Mouse (Mus musculus) forebrain, embryonic 10.5 days (tissue): ENCODE results near the gene Speg. TPM values are rescaled to one million over a fixed set of nuclear protein-coding genes. Genes with fewer than 3 reads are reported as not detected.
A peak's percentile ranks its signal among the peaks of the same experiment; 100 is the strongest.

Source experiments
- DNase-seq: peaks from one replicate; pipeline ENCODE4 v3.0.0-alpha.2; 2017; ENCODE audit warnings: low spot score; ENCODE audit errors: extremely low spot score
- H3K27ac ChIP-seq: fragments of 300-500 bp; sonication (generic); 2 replicates; pipeline ENCODE4 v1.5.1; 2016; ENCODE audit warnings: mild to moderate bottlenecking
- H3K27me3 ChIP-seq: fragments of 300-500 bp; sonication (generic); 2 replicates; pipeline ENCODE4 v1.6.1; 2016; ENCODE audit warnings: mild to moderate bottlenecking; ENCODE audit not compliant: poor library complexity, severe bottlenecking
- H3K36me3 ChIP-seq: fragments of 300-500 bp; sonication (generic); replicated peaks from 2 replicates; pipeline ENCODE4 v1.6.1; 2016; ENCODE audit warnings: mild to moderate bottlenecking, moderate library complexity
- H3K4me1 ChIP-seq: fragments of 300-500 bp; sonication (generic); 2 replicates; pipeline ENCODE4 v1.6.1; 2016
- H3K4me3 ChIP-seq: fragments of 300-500 bp; sonication (generic); 2 replicates; pipeline ENCODE4 v1.5.1; 2016; ENCODE audit warnings: mild to moderate bottlenecking, moderate library complexity
- H3K9me3 ChIP-seq: fragments of 300-500 bp; sonication (generic); 2 replicates; pipeline ENCODE4 v1.6.1; 2016; ENCODE audit warnings: mild to moderate bottlenecking, moderate library complexity
- WGBS: fragments of 180-500 bp; shearing (Covaris S2); methylation state at CpG from one replicate; pipeline ENCODE4 v1.1.7; 2016; 5-methylcytosine and 5-hydroxymethylcytosine counted together
- polyA plus RNA-seq: library from polyadenylated mRNA; unstranded; fragments of >200 nt; fragmentation: Nextera tagmentation; extraction: Ambion mirVana; gene quantifications from 2 replicates; pipeline ENCODE4 v1.2.1, GENCODE M21; 2016

Speg gene
- polyA plus RNA-seq, 1 experiment from 2014 or later, result 23.2 TPM

DNA sequence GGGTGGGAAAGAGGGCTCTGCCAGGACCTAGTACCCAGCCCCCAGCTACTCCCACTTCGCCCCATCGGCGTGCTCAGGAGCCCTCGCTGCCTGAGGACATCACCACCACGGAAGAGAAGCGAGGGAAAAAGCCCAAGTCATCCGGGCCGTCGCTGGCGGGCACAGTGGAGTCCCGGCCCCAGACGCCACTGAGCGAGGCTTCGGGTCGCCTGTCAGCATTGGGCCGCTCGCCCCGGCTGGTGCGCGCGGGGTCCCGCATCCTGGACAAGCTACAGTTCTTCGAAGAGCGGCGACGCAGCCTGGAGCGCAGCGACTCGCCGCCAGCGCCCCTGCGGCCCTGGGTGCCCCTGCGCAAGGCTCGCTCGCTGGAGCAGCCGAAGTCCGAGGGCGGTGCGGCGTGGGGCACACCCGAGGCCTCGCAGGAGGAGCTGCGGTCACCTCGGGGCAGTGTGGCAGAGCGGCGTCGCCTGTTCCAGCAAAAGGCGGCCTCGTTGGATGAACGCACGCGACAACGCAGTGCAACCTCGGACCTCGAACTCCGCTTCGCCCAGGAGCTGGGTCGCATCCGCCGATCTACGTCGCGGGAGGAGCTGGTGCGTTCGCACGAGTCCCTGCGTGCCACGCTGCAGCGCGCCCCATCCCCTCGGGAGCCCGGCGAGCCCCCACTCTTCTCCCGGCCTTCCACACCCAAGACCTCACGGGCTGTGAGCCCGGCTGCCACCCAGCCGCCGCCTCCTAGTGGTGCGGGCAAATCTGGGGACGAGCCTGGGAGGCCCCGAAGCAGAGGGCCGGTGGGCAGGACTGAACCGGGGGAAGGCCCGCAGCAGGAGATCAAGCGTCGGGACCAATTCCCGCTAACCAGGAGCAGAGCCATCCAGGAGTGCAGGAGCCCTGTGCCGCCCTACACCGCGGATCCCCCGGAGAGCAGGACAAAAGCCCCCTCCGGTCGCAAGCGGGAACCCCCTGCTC lies 13.1 kb downstream of the Speg start:
- H3K9me3 ChIP-seq, result no peaks in the 10 kb centered on the region
- peaks cover 14% of the 10 kb centered on the region; the same call in 1 of the 2 replicates for H3K36me3 ChIP-seq
- no peak for DNase-seq
- peaks cover 81% of the 10 kb centered on the region for H3K27me3 ChIP-seq
- H3K27ac ChIP-seq, result peak overlapping the region; percentile 65
- 4% methylated on average over 94 of the region's 94 CpGs for WGBS
- peak overlapping the region; percentile 42 for H3K4me3 ChIP-seq
- H3K4me1 ChIP-seq, result peaks cover 67% of the 10 kb centered on the region

DNA sequence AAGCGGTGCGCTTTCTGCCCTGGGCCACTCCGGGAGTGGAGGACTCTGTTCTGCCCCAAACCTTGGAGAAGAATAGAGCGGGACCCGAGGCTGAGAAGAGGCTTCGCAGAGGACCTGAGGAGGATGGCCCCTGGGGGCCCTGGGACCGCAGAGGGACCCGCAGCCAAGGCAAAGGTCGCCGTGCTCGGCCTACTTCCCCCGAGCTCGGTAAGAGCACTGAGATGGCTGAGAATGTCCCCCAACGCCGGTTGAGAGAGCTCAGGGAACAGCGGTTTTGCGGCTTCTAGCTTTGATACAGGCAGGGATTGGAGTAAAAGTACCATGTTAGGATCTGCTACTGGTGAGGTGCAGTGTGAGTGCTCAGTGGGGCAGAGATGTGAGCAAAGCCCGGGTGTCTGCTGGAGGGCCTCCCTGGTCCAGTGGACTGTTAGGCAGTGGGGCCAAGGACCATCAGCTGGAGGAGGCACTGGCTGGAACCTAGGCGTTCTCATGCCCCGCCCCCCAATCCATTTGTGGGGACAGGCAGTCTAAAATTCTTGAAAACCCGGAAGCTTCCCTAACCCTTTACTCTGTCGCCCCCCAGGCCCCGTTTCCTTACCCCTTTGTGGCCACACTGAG lies 13.9 kb downstream of the Speg start:
- DNase-seq, result no peak
- WGBS, result 21% methylated on average over 23 of the region's 23 CpGs

DNA sequence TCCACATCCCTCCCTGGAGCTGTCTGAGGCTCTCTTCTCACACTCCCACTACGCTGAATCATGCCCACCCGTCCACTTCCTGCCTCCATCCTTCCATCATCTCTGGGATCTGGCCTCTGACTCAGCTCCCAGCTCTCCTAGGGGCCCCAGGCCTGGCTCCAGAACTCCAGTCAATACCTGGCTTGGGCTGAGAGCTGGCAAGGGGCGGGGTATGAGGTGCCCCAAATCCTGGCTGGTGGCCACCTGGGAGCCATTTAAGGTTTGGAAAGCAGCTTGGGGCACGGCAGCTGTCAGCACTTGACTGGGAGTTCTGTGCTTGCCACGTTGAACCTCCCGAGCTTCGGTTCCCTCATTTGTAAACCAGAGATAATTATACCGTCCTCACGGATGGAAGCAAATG lies 18.0 kb downstream of the Speg start:
- H3K4me3 ChIP-seq, result no peak overlapping the region
- H3K27ac ChIP-seq, result peak overlapping the region; percentile 27; the same call in 1 of the 2 replicates
- H3K4me1 ChIP-seq, result peaks cover 22% of the 10 kb centered on the region
- 89% methylated on average over 9 of the region's 9 CpGs for WGBS
- H3K27me3 ChIP-seq, result peaks cover 31% of the 10 kb centered on the region
- peaks cover 22% of the 10 kb centered on the region; the same call in 1 of the 2 replicates for H3K36me3 ChIP-seq
- no peaks in the 10 kb centered on the region for H3K9me3 ChIP-seq
- DNase-seq, result no peak

More for the DNA sequence above, 13.9 kb downstream of the Speg start:
- Histone ChIP-seq H3K9me3 (no peaks in the 10 kb centered on the region), H3K4me1 (peaks cover 61% of the 10 kb centered on the region), H3K4me3 (peak overlapping the region; percentile 42), H3K36me3 (peaks cover 14% of the 10 kb centered on the region; the same call in 1 of the 2 replicates), H3K27ac (peak overlapping the region; percentile 65), H3K27me3 (peaks cover 73% of the 10 kb centered on the region)

DNA sequence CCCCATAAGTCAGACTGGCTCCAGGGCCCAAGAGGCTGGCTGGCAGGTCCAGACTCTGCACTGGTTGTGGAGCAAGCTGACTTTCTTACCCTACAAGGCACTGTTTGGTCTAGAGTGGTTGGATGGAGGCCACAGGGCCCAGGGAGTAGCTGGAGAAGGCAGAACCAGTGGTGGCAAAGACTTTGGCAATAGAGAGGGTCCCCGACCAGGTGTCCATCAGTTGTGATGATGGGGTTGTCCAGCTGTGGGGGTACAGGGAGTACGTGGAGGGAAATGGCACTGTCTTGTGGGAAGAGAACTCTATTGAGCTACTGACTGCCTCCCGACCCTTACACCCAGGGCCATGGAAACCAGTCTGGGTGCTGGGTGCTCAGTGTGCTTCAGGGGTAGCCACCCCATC lies 18.7 kb downstream of the Speg start:
- H3K4me1 ChIP-seq, result peaks cover 22% of the 10 kb centered on the region
- H3K27me3 ChIP-seq, result peaks cover 24% of the 10 kb centered on the region
- H3K9me3 ChIP-seq, result no peaks in the 10 kb centered on the region
- DNase-seq, result no peak
- no peak overlapping the region; the same call in 1 of the 2 replicates for H3K27ac ChIP-seq
- WGBS, result 91% methylated on average over 3 of the region's 3 CpGs
- H3K36me3 ChIP-seq, result peaks cover 22% of the 10 kb centered on the region; the same call in 1 of the 2 replicates
- no peak overlapping the region for H3K4me3 ChIP-seq

DNA sequence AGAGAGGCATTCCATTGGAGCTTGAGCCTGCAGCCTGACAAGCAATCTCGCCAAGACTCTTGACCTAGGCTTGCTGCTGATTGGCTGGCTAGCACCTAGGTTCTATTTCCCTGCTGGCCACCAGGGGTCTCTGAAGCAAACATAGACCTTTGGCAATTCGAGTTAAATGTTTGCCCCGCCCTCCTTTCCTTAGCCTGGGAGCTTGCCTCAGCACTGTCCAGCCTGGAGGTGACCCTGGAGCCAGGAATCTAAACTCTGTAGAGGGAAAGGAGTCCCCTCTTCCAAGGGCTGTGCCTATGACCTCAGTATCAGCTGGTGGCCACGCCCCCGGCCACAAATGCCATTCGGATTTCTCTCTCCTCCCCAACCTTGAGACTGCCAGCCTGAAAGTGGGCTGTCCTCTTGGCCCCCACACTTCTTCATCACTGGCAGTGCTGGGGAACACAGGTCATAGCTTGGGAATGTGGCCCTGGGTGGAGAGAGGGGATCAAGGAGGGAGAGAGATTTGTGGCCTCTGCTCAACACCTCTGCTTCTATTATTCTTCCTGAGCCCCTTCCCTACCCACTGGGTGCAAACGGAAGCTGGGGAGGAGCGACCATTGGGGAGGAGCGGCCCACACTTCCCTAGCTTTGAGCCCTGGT lies 23.8 kb downstream of the Speg start:
- peaks cover 41% of the 10 kb centered on the region for H3K36me3 ChIP-seq
- H3K27ac ChIP-seq, result peak overlapping the region; percentile 86
- DNase-seq, result peak; percentile 78
- H3K27me3 ChIP-seq, result no peaks in the 10 kb centered on the region
- WGBS, result 7% methylated on average over 9 of the region's 9 CpGs
- H3K4me1 ChIP-seq, result peaks cover 52% of the 10 kb centered on the region
- no peak overlapping the region for H3K4me3 ChIP-seq
- H3K9me3 ChIP-seq, result no peaks in the 10 kb centered on the region

DNA sequence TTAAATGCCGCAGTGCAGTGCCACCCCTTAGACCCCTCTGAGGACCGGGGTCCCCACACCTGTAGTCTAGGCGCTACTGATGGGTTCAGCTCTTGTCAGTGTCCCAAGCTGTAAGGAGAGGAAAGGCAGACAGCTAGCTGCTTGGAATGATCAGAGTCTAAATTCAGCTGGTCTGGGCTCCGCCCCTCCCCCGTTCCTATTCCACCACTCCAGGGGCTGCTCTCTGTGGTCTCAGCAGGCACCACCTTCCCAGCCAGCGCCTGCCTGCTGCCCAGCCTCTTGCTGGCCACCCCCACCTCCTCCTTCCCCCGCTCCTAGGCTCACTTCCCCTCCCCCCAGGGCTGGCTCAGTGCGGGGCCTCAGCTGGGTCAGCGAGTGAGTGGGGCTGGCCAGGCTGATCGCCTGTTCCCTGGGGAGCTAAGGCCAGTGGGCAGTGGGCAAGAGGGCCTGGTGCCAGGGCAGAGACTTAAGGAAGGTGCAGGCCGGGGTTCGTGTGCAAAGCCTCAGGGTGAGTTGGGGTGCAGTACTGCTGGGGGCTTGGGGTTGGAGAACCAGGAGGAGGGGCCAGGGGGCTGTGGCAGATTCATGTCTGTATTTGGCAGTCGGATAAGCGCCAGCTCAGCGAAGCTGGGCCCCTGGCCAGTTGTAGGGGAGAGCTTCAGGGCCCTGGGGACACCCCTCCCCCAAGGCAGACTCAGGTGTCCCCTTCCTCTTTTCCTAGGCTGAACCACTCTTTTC lies 24.8 kb downstream of the Speg start:
- H3K36me3 ChIP-seq, result peaks cover 48% of the 10 kb centered on the region
- peak overlapping the region; percentile 86 for H3K27ac ChIP-seq
- no peaks in the 10 kb centered on the region for H3K9me3 ChIP-seq
- peak; percentile 76 for DNase-seq
- H3K4me1 ChIP-seq, result peaks cover 57% of the 10 kb centered on the region
- H3K4me3 ChIP-seq, result peak overlapping the region; percentile 43
- H3K27me3 ChIP-seq, result no peaks in the 10 kb centered on the region
- 9% methylated on average over 15 of the region's 15 CpGs for WGBS

DNA sequence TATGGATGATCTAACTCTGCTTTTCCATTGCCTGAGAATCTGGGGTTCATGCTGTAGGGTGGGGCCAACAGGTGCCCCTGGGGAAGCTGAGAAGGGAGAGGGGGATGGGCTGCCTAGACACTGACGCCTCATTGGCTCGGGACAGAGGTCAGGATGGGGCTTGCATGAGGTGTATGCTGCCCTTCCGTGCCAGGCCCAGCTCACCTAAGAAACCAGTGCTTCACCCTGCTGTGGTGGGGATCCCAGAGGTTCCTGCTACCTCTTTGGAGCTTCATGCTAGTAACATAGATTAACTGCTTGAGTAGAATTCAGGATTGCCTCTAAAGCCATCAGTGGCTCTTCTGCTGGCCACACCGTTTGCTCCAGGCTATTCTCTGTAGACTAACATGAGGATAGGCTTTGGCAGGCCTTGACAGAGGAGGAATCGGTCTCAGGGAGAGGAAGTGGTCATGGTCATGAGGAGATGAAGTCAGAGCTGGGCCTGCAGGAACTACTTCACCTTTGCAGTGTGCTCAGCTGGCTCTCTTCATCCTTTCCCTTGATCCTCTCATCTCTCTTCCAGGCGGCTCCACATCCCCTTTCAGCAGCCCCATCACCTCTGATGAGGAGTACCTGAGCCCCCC lies 25.5 kb downstream of the Speg start:
- DNase-seq, result no peak
- Histone ChIP-seq H3K27ac (peak overlapping the region; percentile 86), H3K36me3 (peaks cover 50% of the 10 kb centered on the region), H3K9me3 (no peaks in the 10 kb centered on the region), H3K27me3 (no peaks in the 10 kb centered on the region), H3K4me1 (peaks cover 57% of the 10 kb centered on the region), H3K4me3 (peak overlapping the region; percentile 43)
- WGBS, result 42% methylated on average over 6 of the region's 6 CpGs

DNA sequence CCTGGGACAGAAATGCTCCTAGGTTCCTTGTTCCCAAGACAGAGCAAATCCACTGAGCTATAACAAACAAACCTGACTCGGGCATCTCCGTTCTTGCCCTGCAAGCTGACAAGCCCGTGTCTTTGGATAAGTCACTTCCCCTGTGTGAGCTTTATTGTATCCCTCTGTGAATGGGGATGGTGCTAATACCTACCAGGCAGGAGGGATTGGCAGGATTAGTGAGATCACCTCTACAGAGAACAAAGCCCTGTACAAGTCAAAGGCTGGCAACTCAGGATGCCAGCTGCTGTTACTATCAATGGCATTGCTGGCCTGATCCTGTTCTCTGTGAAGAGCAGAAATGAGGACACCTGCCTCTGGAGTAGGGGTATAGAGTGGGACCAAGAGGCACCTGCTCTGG lies 30.4 kb downstream of the Speg start:
- Histone ChIP-seq H3K9me3 (no peaks in the 10 kb centered on the region), H3K27ac (no peak overlapping the region), H3K36me3 (peaks cover 57% of the 10 kb centered on the region), H3K4me1 (peaks cover 30% of the 10 kb centered on the region), H3K4me3 (no peak overlapping the region), H3K27me3 (no peaks in the 10 kb centered on the region)
- 61% methylated on average over 3 of the region's 3 CpGs for WGBS
- DNase-seq, result no peak

DNA sequence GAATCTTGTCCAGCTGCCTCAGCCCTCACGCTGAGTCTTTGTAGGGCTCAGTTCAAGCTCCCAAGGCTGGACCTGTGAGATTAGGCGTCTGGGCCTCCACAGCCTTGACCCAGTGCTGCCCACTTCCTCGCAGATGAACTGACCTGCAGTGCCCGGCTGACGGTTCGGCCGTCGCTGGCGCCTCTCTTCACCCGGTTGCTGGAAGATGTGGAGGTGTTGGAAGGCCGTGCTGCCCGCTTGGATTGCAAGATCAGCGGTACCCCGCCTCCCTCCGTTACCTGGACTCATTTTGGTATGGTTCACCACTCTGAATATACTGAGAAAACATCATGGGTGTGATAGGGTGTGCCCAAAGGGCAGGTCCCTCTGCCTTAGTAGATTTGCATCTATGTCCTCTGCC lies 31.1 kb downstream of the Speg start:
- H3K27ac ChIP-seq, result no peak overlapping the region; the same call in 1 of the 2 replicates
- DNase-seq, result no peak
- WGBS, result 92% methylated on average over 15 of the region's 15 CpGs
- H3K4me3 ChIP-seq, result no peak overlapping the region
- no peaks in the 10 kb centered on the region for H3K27me3 ChIP-seq
- no peaks in the 10 kb centered on the region for H3K9me3 ChIP-seq
- peaks cover 55% of the 10 kb centered on the region for H3K36me3 ChIP-seq
- peaks cover 26% of the 10 kb centered on the region for H3K4me1 ChIP-seq

DNA sequence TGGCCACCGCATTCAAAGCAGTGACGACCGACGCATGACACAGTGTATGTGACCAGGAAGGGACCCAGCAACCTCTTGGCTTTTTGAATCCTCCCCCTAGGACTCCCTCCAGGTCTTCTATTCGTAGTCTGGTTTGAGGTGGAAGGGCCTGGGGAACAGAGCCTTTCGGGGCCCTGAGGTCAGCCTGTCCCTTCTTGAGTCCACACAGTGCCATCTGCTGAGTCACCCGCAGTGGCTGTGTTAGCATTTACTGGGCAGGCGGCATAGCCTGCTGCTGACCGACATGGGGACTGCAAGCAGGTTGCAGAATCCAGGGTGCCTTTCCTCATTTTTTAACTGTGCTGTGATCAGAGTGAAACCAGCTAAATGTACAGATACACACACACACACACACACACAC lies 32.0 kb downstream of the Speg start:
- no peak overlapping the region for H3K27ac ChIP-seq

DNA sequence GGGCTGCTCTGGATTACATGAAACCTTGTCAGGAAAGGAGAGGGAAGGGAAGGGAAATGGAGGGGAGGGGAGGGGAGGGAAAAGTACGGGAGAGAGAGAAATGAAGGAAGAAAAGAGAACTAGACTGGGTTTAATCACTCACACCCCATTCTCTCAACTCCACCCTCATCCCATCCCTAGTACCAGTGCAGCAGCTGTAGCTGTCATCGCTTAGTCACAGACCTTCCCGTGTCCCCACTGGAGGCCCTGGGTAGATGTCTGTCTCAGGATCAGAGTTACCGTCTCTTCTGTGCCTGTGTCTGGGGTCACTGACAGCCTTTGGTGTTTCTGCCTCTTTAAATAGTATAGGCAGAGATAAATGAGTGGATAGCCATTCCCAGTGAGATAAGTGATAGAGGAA lies 33.1 kb downstream of the Speg start:
- no peak for DNase-seq
- H3K36me3 ChIP-seq, result peaks cover 34% of the 10 kb centered on the region
- 86% methylated on average over 4 of the region's 4 CpGs for WGBS

More for the DNA sequence above, 32.0 kb downstream of the Speg start:
- WGBS, result 94% methylated on average over 9 of the region's 9 CpGs
- Histone ChIP-seq H3K4me3 (no peak overlapping the region), H3K36me3 (peaks cover 46% of the 10 kb centered on the region), H3K4me1 (peaks cover 22% of the 10 kb centered on the region), H3K9me3 (no peaks in the 10 kb centered on the region), H3K27me3 (no peaks in the 10 kb centered on the region)
- no peak for DNase-seq

DNA sequence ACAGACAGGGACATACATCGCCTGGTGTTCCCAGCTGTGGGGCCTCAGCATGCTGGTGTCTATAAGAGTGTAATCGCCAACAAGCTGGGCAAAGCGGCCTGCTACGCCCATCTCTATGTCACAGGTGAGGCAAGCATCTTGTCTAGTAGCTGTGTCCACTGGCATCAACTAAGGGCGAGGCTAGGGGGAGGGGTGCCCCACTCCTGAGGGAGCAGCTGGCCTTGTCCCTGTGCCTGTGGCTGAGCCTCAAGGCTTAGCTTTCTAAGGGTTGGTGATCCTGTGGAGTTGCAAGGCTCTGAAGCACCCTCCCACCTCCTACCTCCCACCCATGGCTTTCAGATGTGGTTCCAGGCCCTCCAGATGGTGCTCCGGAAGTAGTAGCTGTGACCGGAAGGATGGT lies 34.9 kb downstream of the Speg start:
- Histone ChIP-seq H3K36me3 (peaks cover 26% of the 10 kb centered on the region), H3K27me3 (0 out of 2 replicates have a peak, but pooled peaks cover 6% of the 10 kb centered on the region), H3K4me3 (no peak overlapping the region), H3K27ac (no peak overlapping the region), H3K9me3 (no peaks in the 10 kb centered on the region), H3K4me1 (peaks cover 12% of the 10 kb centered on the region)
- DNase-seq, result no peak
- 96% methylated on average over 7 of the region's 7 CpGs for WGBS

More for the DNA sequence above, 33.1 kb downstream of the Speg start:
- Histone ChIP-seq H3K27me3 (0 out of 2 replicates have a peak, but pooled peaks cover 4% of the 10 kb centered on the region), H3K4me1 (peaks cover 17% of the 10 kb centered on the region), H3K9me3 (no peaks in the 10 kb centered on the region), H3K4me3 (no peak overlapping the region), H3K27ac (no peak overlapping the region)
